In genomic region chr15:80011778-80012526, GRCm38 (mm10) we compare ENCODE assay signal across 8 mouse cellular contexts. TPM values are rescaled to one million over a fixed set of nuclear protein-coding genes. Genes with fewer than 3 reads are reported as not detected.
DNase-seq lines count a peak whose midpoint lies in the region; ATAC-seq and TF ChIP-seq lines count a peak whose summit lies in the region.

No protein-coding gene starts in this region.

- H3K27ac ChIP-seq in gastrocnemius, adult 2 months = peak overlapping the region; percentile 94
- H3K27ac ChIP-seq in heart, embryonic 10.5 days = peak overlapping the region; percentile 88
- H3K27ac ChIP-seq in liver, embryonic 13.5 days = no peak overlapping the region; the same call in 1 of the 2 replicates
- peak overlapping the region; percentile 75 for H3K27ac ChIP-seq in neural tube, embryonic 14.5 days (ENCODE audit: low read depth, low read length)

- WGBS in heart, embryonic 10.5 days = 2% methylated on average over 56 of the region's 56 CpGs
- 3% methylated on average over 56 of the region's 56 CpGs for WGBS in liver, embryonic 13.5 days (ENCODE audit: insufficient replicate concordance)
- 1% methylated on average over 49 of the region's 56 CpGs for WGBS in neural tube, embryonic 14.5 days

- ATAC-seq in liver, embryonic 13.5 days (ENCODE audit: low read depth) = no peak
- peak; percentile 70 for ATAC-seq in neural tube, embryonic 14.5 days (ENCODE audit: low read depth)

- peaks cover 83% of the 10 kb centered on the region for H3K27me3 ChIP-seq in heart, embryonic 10.5 days (ENCODE audit: insufficient read depth, poor library complexity, severe bottlenecking)
- peaks cover 66% of the 10 kb centered on the region for H3K27me3 ChIP-seq in liver, embryonic 13.5 days
- H3K27me3 ChIP-seq in neural tube, embryonic 14.5 days (ENCODE audit: control insufficient read depth, insufficient read depth, low read length) = peaks cover 31% of the 10 kb centered on the region

- DNase-seq in gastrocnemius, adult 2 months = peak; percentile 70
- DNase-seq in gastrocnemius, adult 8-10 months (ENCODE audit: low spot score in 2 of 2) = no peak
- peak; percentile 95 for DNase-seq in cerebellum, adult 9-11 months
- DNase-seq in heart, embryonic 10.5 days (ENCODE audit: low spot score) = no peak
- peak; percentile 68 for DNase-seq in kidney, postnatal 10 days
- no peak for DNase-seq in liver, embryonic 13.5 days
- DNase-seq in adipocyte (ENCODE audit: low spot score) = no peak

- peak; percentile 53 for TF ChIP-seq CTCF in gastrocnemius, adult 2 months (IDR thresholded peaks at IDR 0.05)

- peaks cover 60% of the 10 kb centered on the region for H3K4me1 ChIP-seq in heart, embryonic 10.5 days
- peaks cover 34% of the 10 kb centered on the region for H3K4me1 ChIP-seq in liver, embryonic 13.5 days (replicated peaks)
- H3K4me1 ChIP-seq in neural tube, embryonic 14.5 days (ENCODE audit: control insufficient read depth, insufficient read depth, low read length) = peaks cover 20% of the 10 kb centered on the region; the same call in 1 of the 2 replicates

- peak overlapping the region; percentile 81 for H3K4me3 ChIP-seq in gastrocnemius, adult 2 months
- H3K4me3 ChIP-seq in heart, embryonic 10.5 days = peak overlapping the region; percentile 79
- H3K4me3 ChIP-seq in liver, embryonic 13.5 days (replicated peaks) = peak overlapping the region; percentile 59
- peak overlapping the region; percentile 73 for H3K4me3 ChIP-seq in neural tube, embryonic 14.5 days (ENCODE audit: low read depth, low read length)

- H3K4me2 ChIP-seq in liver, embryonic 13.5 days = peak overlapping the region; percentile 73
- H3K4me2 ChIP-seq in neural tube, embryonic 14.5 days (ENCODE audit: low read depth, low read length) = peak overlapping the region; percentile 91

- no peaks in the 10 kb centered on the region for H3K36me3 ChIP-seq in heart, embryonic 10.5 days
- no peaks in the 10 kb centered on the region for H3K36me3 ChIP-seq in liver, embryonic 13.5 days
- H3K36me3 ChIP-seq in neural tube, embryonic 14.5 days (ENCODE audit: control insufficient read depth, insufficient read depth, low read length) = no peaks in the 10 kb centered on the region

- no peaks in the 10 kb centered on the region for H3K9me3 ChIP-seq in heart, embryonic 10.5 days
- H3K9me3 ChIP-seq in liver, embryonic 13.5 days (replicated peaks) = no peaks in the 10 kb centered on the region
- H3K9me3 ChIP-seq in neural tube, embryonic 14.5 days (ENCODE audit: control insufficient read depth, low read length) = no peaks in the 10 kb centered on the region

- H3K9ac ChIP-seq in liver, embryonic 13.5 days = peak overlapping the region; percentile 58
- peak overlapping the region; percentile 80 for H3K9ac ChIP-seq in neural tube, embryonic 14.5 days (replicated peaks; ENCODE audit: low read depth, low read length)

- intact Hi-C loops in gastrocnemius, adult 2 months (cut with DNase I) = loop anchor here (2.0 to 5.0 kb wide), 3 partner anchors 40 to 65 kb away; no protein-coding TSS in a partner anchor

RNA-seq across cellular contexts. Expression of gene Pdgfb, which starts 2.8 kb away (rescaled TPM):
- total RNA-seq in gastrocnemius, adult 2 months (2021) = 10 to 100 TPM; 14.3 to 17.3 TPM
- total RNA-seq in gastrocnemius, adult 8-10 months (2022) = 10 to 100 TPM in 3 of 4 experiments, 1 to 10 TPM in 1; 8.3 to 16.9 (median 12.9) TPM
- 0.95 and 1.9 TPM in 2 replicates for polyA plus RNA-seq in heart, embryonic 10.5 days (2016; fragmentation: Nextera tagmentation; extraction: Ambion mirVana)
- polyA plus RNA-seq in liver, embryonic 13.5 days (2015; fragmentation: Nextera tagmentation; extraction: Ambion mirVana) = 0.63 and 0.76 TPM in 2 replicates
- polyA plus RNA-seq in neural tube, embryonic 14.5 days (2014; fragmentation: Nextera tagmentation; extraction: Ambion mirVana) = 4.5 and 5.0 TPM in 2 replicates

RNA-seq across cellular contexts. Expression of gene Cbx7, which starts 41.0 kb away (rescaled TPM):
- total RNA-seq in gastrocnemius, adult 2 months (2021) = 10 to 100 TPM; 18.9 to 19.6 TPM
- 10 to 100 TPM; 19.1 to 26.4 (median 20.8) TPM for total RNA-seq in gastrocnemius, adult 8-10 months (2022)
- polyA plus RNA-seq in heart, embryonic 10.5 days (2016; fragmentation: Nextera tagmentation; extraction: Ambion mirVana) = 0.82 and 1.0 TPM in 2 replicates
- 0.89 and 1.4 TPM in 2 replicates for polyA plus RNA-seq in liver, embryonic 13.5 days (2015; fragmentation: Nextera tagmentation; extraction: Ambion mirVana)
- polyA plus RNA-seq in neural tube, embryonic 14.5 days (2014; fragmentation: Nextera tagmentation; extraction: Ambion mirVana) = 4.3 and 5.0 TPM in 2 replicates

Comparison
In these comparisons a context has a peak if more than half of its experiments do, and no peak if none do; other contexts are left out.
1. DNase-seq: peak in gastrocnemius, adult 2 months (single experiment), cerebellum, adult 9-11 months (single experiment) and kidney, postnatal 10 days (single experiment); none in gastrocnemius, adult 8-10 months (0 of 2), heart, embryonic 10.5 days (single experiment), liver, embryonic 13.5 days (single experiment) and adipocyte (single experiment).
2. Peak in every context shown above with its lines, with median percentiles within 50 percentile points of each other: H3K4me3 ChIP-seq.